Mouse (Mus musculus) urinary bladder, postnatal 4 days (tissue): ENCODE measurements at regions not wholly inside any gene's neighbourhood (a gene's known extent, or its start where the extent isn't known, plus 50 kb on each side); places are given as distances from the start of the nearest gene placed in this dataset.

ENCODE experiments used
- DNase-seq, 2 experiments: peaks; one replicate each; pipeline ENCODE4 v3.0.0; 2021 to 2022; ENCODE audit warnings: low spot score in 2 of 2

GRCm38 (mm10) chr14:21932771-21933170 is 56.6 kb downstream of the Zfp503 start:
- no peak for DNase-seq

GRCm38 (mm10) chr14:21931944-21932343 is 57.5 kb downstream of the Zfp503 start:
- DNase-seq: no peak

GRCm38 (mm10) chr14:21929048-21929447 is 60.4 kb downstream of the Zfp503 start:
- no peak for DNase-seq

GRCm38 (mm10) chr14:21916671-21917070 is 67.9 kb upstream of the Comtd1 start:
- no peak for DNase-seq

- no peak for DNase-seq
Measured at GRCm38 (mm10) chr14:21904498-21905395, 56.0 kb upstream of the Comtd1 start.

GRCm38 (mm10) chr14:21903562-21904497 is 55.1 kb upstream of the Comtd1 start:
- peak; percentile 67 to 79 for DNase-seq

- DNase-seq: no peak
Measured at GRCm38 (mm10) chr14:21902856-21903255, 54.1 kb upstream of the Comtd1 start.

GRCm38 (mm10) chr14:21902456-21902855 is 53.7 kb upstream of the Comtd1 start:
- DNase-seq: no peak

- DNase-seq: no peak
Measured at GRCm38 (mm10) chr14:21900951-21901350, 52.2 kb upstream of the Comtd1 start.

- no peak for DNase-seq
Measured at GRCm38 (mm10) chr14:21900516-21900915, 51.7 kb upstream of the Comtd1 start.
